Mouse (Mus musculus) CH12.LX (cell line): ENCODE data around the gene Rgsl1. TPM values are rescaled to one million over a fixed set of nuclear protein-coding genes. Genes with fewer than 3 reads are reported as not detected.
A peak's percentile ranks its signal among the peaks of the same experiment; 100 is the strongest.

Experiments used
- DNase-seq: peaks from one replicate; pipeline ENCODE4 v3.0.0-alpha.2; 2013; ENCODE audit errors: extremely low read depth
- H3K27ac ChIP-seq: 2 replicates; pipeline ENCODE4 v1.5.1; 2012; ENCODE audit warnings: low read depth, mild to moderate bottlenecking, control low read depth, moderate library complexity; ENCODE audit not compliant: insufficient read depth
- H3K27me3 ChIP-seq: replicated peaks from 2 replicates; pipeline ENCODE3; 2012; ENCODE audit warnings: inconsistent platforms
- H3K36me3 ChIP-seq, 2 experiments: replicated peaks in 1 of 2; 2 replicates each; pipeline versions ENCODE3 to v1.6.1; 2012; ENCODE audit warnings: inconsistent platforms in 1 of 2, low read length in 1 of 2, mild to moderate bottlenecking in 1 of 2, mixed read lengths in 1 of 2, moderate library complexity in 1 of 2; ENCODE audit not compliant: control insufficient read depth in 1 of 2, insufficient read depth in 1 of 2
- H3K4me1 ChIP-seq, 2 experiments: 2 replicates each; pipeline ENCODE4 v1.6.1; 2012; ENCODE audit warnings: inconsistent platforms in 1 of 2, moderate library complexity in 1 of 2; ENCODE audit not compliant: insufficient read depth in 2 of 2, control insufficient read depth in 1 of 2
- H3K4me2 ChIP-seq: 2 replicates; pipeline ENCODE4 v1.6.1; 2012; ENCODE audit warnings: low read depth, mild to moderate bottlenecking, control low read depth; ENCODE audit not compliant: poor library complexity, insufficient read depth, severe bottlenecking
- H3K4me3 ChIP-seq, 3 experiments: fragments of 150-350 bp in 1 of 3; sonication (generic) in 1 of 3; replicated peaks in 1 of 3; 2 replicates each; pipeline versions ENCODE3 to v1.5.1; 2011 to 2012; ENCODE audit warnings: low read depth in 2 of 3, low read length in 2 of 3, mild to moderate bottlenecking in 2 of 3, moderate library complexity in 2 of 3, control low read depth in 1 of 3, improper control_type of control experiment in 1 of 3, inconsistent platforms in 1 of 3, mixed read lengths in 1 of 3; ENCODE audit not compliant: poor library complexity in 1 of 3
- H3K79me2 ChIP-seq: replicated peaks from 2 replicates; pipeline ENCODE4 v1.6.1; 2012; ENCODE audit warnings: mild to moderate bottlenecking, moderate library complexity; ENCODE audit not compliant: control insufficient read depth, poor library complexity, insufficient read depth, severe bottlenecking; ENCODE audit errors: extremely low read depth
- H3K9ac ChIP-seq: 2 replicates; pipeline ENCODE4 v1.6.1; 2012; ENCODE audit warnings: low read depth, mild to moderate bottlenecking, control low read depth, moderate library complexity; ENCODE audit not compliant: insufficient read depth
- H3K9me3 ChIP-seq: replicated peaks from 2 replicates; pipeline ENCODE3; 2012; ENCODE audit warnings: low read length, inconsistent platforms, mixed read lengths
- CHD2 ChIP-seq: IDR thresholded peaks from 2 replicates; pipeline ENCODE4 v1.6.1; 2011; ENCODE audit warnings: low read length, improper control_type of control experiment
- CTCF ChIP-seq, 2 experiments: IDR thresholded peaks in 1 of 2; conservative IDR thresholded peaks in 1 of 2; 2 replicates each; pipeline ENCODE4 v1.5.1; 2011 to 2012; ENCODE audit warnings: low read depth in 2 of 2, low read length in 2 of 2, improper control_type of control experiment in 1 of 2, inconsistent platforms in 1 of 2, mild to moderate bottlenecking in 1 of 2, moderate library complexity in 1 of 2
- ELF1 ChIP-seq: IDR thresholded peaks from 2 replicates; pipeline ENCODE4 v1.6.1; 2014; ENCODE audit warnings: low read depth, mild to moderate bottlenecking, inconsistent platforms, low read length, improper control_type of control experiment
- EP300 ChIP-seq: IDR thresholded peaks from 2 replicates; pipeline ENCODE4 v1.6.1; 2011; ENCODE audit warnings: low read length, improper control_type of control experiment
- HCFC1 ChIP-seq: IDR thresholded peaks from 2 replicates; pipeline ENCODE4 v1.6.1; 2012; ENCODE audit warnings: low read depth, mild to moderate bottlenecking, inconsistent platforms, low read length, improper control_type of control experiment
- IRF4 ChIP-seq: IDR thresholded peaks from 2 replicates; pipeline ENCODE4 v1.6.1; 2014; ENCODE audit warnings: low read depth, mild to moderate bottlenecking, inconsistent platforms, low read length, improper control_type of control experiment
- MAFK ChIP-seq: IDR thresholded peaks from 2 replicates; pipeline ENCODE4 v1.6.1; 2011; ENCODE audit warnings: low read length, improper control_type of control experiment; ENCODE audit not compliant: insufficient replicate concordance
- MEF2A ChIP-seq: IDR thresholded peaks from 2 replicates; pipeline ENCODE4 v1.6.1; 2014; ENCODE audit warnings: low read depth, mild to moderate bottlenecking, inconsistent platforms, low read length, improper control_type of control experiment, borderline replicate concordance
- MYC ChIP-seq: IDR thresholded peaks from 2 replicates; pipeline ENCODE4 v1.6.1; 2011; ENCODE audit warnings: low read depth, mild to moderate bottlenecking, improper control_type of control experiment, low read length
- NELFE ChIP-seq: IDR thresholded peaks from 2 replicates; pipeline ENCODE4 v1.6.1; 2011; ENCODE audit warnings: low read depth, low read length, improper control_type of control experiment
- POLR2AphosphoS2 ChIP-seq: IDR thresholded peaks from 2 replicates; pipeline ENCODE4 v1.6.1; 2011; ENCODE audit warnings: low read depth, low read length, improper control_type of control experiment
- RCOR1 ChIP-seq: conservative IDR thresholded peaks from 2 replicates; pipeline ENCODE4 v1.6.1; 2012; ENCODE audit warnings: low read depth, mild to moderate bottlenecking, inconsistent platforms, low read length, improper control_type of control experiment
- UBTF ChIP-seq: IDR thresholded peaks from 2 replicates; pipeline ENCODE4 v1.6.1; 2012; ENCODE audit warnings: low read depth, mild to moderate bottlenecking, inconsistent platforms, low read length, improper control_type of control experiment, moderate library complexity
- USF2 ChIP-seq: conservative IDR thresholded peaks from 2 replicates; pipeline ENCODE4 v1.6.1; 2011; ENCODE audit warnings: low read depth, low read length, improper control_type of control experiment
- ZC3H11A ChIP-seq: IDR thresholded peaks from 2 replicates; pipeline ENCODE4 v1.6.1; 2012; ENCODE audit warnings: low read depth, mild to moderate bottlenecking, inconsistent platforms, low read length, improper control_type of control experiment
- dilution Hi-C: fragments of 300-500 bp; cut with MboI; formaldehyde crosslinking; loops from 2 replicates; pipeline ENCODE4 v1.14.3; 2020; ENCODE audit warnings: low sequenced_read_pairs; ENCODE audit not compliant: extremely low pct_unique_long_range_greater_than_20kb, extremely low pct_ligation_motif_present
- in situ Hi-C: fragments of 300-500 bp; cut with MboI; formaldehyde crosslinking; loops from 3 replicates; pipeline ENCODE4 v1.14.3; 2019; ENCODE audit warnings: low sequenced_read_pairs, low pct_ligation_motif_present, low pct_unique_long_range_greater_than_20kb, mixed read lengths
- polyA plus RNA-seq: library from polyadenylated mRNA; unstranded; fragments of >175 nt; gene quantifications from 2 replicates; pipeline ENCODE4 v1.2.1, GENCODE M21; 2012; ENCODE audit warnings: low read depth; ENCODE audit not compliant: insufficient read length
- total RNA-seq, 2 experiments: library from RNA; depleted of rRNA; stranded (reverse); fragments of 300-350 nt in 1 of 2; fragments of >200 nt in 1 of 2; gene quantifications; 2 replicates each; pipeline ENCODE4 v1.2.3; 2012 to 2014

The Rgsl1 gene
- total and polyA plus RNA-seq, 3 experiments, result 0.20 TPM; not detected in 2

GRCm38 (mm10) chr1:153764136-153764535 lies 79.8 kb downstream of the Rgsl1 start:
- Histone ChIP-seq H3K27me3 (no peaks in the 10 kb centered on the region), H3K27ac (no peak overlapping the region), H3K9me3 (no peaks in the 10 kb centered on the region), H3K79me2 (no peaks in the 10 kb centered on the region), H3K36me3 (peaks cover 12 to 41% of the 10 kb centered on the region in 2 experiments), H3K4me3 (no peak overlapping the region), H3K4me2 (0 out of 2 replicates have a peak overlapping the region, but pooled peaks have one; percentile 44), H3K9ac (peak overlapping the region; percentile 39; the same call in 1 of the 2 replicates), H3K4me1 (peaks cover 20 to 36% of the 10 kb centered on the region in 2 experiments)
- dilution Hi-C loops, result no loop called here
- in situ Hi-C loops, result no loop called here
- TF ChIP-seq HCFC1 (no peak), USF2 (no peak), ZC3H11A (no peak), CTCF (conservative IDR thresholded peaks at IDR 0.05 in 1 of 2, IDR thresholded peaks at IDR 0.05 in 1 of 2; ENCODE audit: low read depth in 2 of 2, low read length in 2 of 2) (peak in 1 of 2 experiments; percentile 41; a peak in 2 of 4 replicates), MAFK (peak; percentile 77; the same call in 1 of the 2 replicates), NELFE (no peak), EP300 (no peak), IRF4 (peak; percentile 33; the same call in 1 of the 2 replicates)
- no peak for DNase-seq

GRCm38 (mm10) chr1:153753725-153754464 lies 90.0 kb downstream of the Rgsl1 start:
- peaks cover 8 to 41% of the 10 kb centered on the region in 2 experiments for H3K36me3 ChIP-seq
- H3K27ac ChIP-seq, result no peak overlapping the region
- in situ Hi-C loops, result no loop called here
- no peaks in the 10 kb centered on the region for H3K27me3 ChIP-seq
- H3K9me3 ChIP-seq, result no peaks in the 10 kb centered on the region
- H3K4me1 ChIP-seq, result peaks cover 3 to 38% of the 10 kb centered on the region in 2 experiments; a peak in 3 of 4 replicates
- TF ChIP-seq ELF1 (no peak), RCOR1 (no peak), UBTF (no peak), MYC (no peak), MEF2A (no peak), POLR2AphosphoS2 (no peak), CHD2 (no peak)
- TF ChIP-seq, all 38 proteins: peak for 0
- Histone ChIP-seq H3K4me3 (no peak overlapping the region), H3K4me2 (no peak overlapping the region), H3K9ac (no peak overlapping the region), H3K79me2 (no peaks in the 10 kb centered on the region)
- dilution Hi-C loops, result no loop called here
- no peak for DNase-seq
